Mouse (Mus musculus) midbrain, embryonic 15.5 days (tissue): ENCODE measurements around the gene Pitpnm1. TPM values are rescaled to one million over a fixed set of nuclear protein-coding genes. Genes with fewer than 3 reads are reported as not detected.

ENCODE experiments used
- ATAC-seq: fragments of 200-750 bp; cut with Nextera tagmentation; replicated peaks from 2 replicates; pipeline ENCODE4 v1.8.0; 2017; ENCODE audit warnings: moderate TSS enrichment
- H3K27ac ChIP-seq: fragments of 300-500 bp; sonication (generic); 2 replicates; pipeline ENCODE4 v1.5.1; 2015; ENCODE audit warnings: mild to moderate bottlenecking, inconsistent platforms
- H3K27me3 ChIP-seq: fragments of 300-500 bp; sonication (generic); replicated peaks from 2 replicates; pipeline ENCODE4 v1.6.1; 2015; ENCODE audit warnings: inconsistent platforms
- H3K36me3 ChIP-seq: fragments of 300-500 bp; sonication (generic); replicated peaks from 2 replicates; pipeline ENCODE4 v1.6.1; 2015; ENCODE audit warnings: inconsistent platforms
- H3K4me1 ChIP-seq: fragments of 300-500 bp; sonication (generic); 2 replicates; pipeline ENCODE4 v1.6.1; 2015; ENCODE audit warnings: inconsistent platforms
- H3K4me2 ChIP-seq: fragments of 300-500 bp; sonication (generic); 2 replicates; pipeline ENCODE4 v1.6.1; 2015; ENCODE audit warnings: inconsistent platforms, mild to moderate bottlenecking, moderate library complexity
- H3K4me3 ChIP-seq: fragments of 300-500 bp; sonication (generic); 2 replicates; pipeline ENCODE4 v1.5.1; 2015; ENCODE audit warnings: mild to moderate bottlenecking, inconsistent platforms
- H3K9ac ChIP-seq: fragments of 300-500 bp; sonication (generic); 2 replicates; pipeline ENCODE4 v1.6.1; 2015; ENCODE audit warnings: mild to moderate bottlenecking, inconsistent platforms
- H3K9me3 ChIP-seq: fragments of 300-500 bp; sonication (generic); 2 replicates; pipeline ENCODE4 v1.6.1; 2016; ENCODE audit warnings: inconsistent platforms
- WGBS: fragments of 180-500 bp; shearing (Covaris S2); methylation state at CpG from one replicate; pipeline ENCODE4 v1.1.7; 2015; ENCODE audit warnings: mixed read lengths; 5-methylcytosine and 5-hydroxymethylcytosine counted together
- polyA plus RNA-seq: library from polyadenylated mRNA; unstranded; fragments of >200 nt; fragmentation: Nextera tagmentation; extraction: Ambion mirVana; gene quantifications from 2 replicates; pipeline ENCODE4 v1.2.1, GENCODE M21; 2015

Gene Pitpnm1
- polyA plus RNA-seq, 1 experiment from 2014 or later = 102 TPM

DNA sequence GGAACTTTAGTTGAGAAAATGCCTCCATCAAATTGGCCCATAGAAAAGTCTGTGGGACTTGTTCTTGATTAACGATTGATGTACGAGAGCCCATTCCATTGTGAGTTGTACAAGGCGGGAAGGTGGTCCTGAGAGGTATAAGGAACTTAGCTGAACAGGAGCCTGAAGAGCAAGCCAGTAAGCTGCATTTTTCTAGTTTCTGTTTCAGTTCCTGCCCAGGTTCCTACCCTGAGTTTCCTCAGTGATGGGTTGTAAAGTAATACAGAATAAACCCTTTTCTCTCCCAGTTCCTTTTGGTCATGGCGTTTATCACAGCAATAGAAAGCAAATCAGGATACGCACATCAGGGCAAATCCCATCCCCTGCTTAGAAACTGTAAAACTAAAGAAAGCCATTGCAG, 38.1 kb downstream of the Pitpnm1 start:
- no peak overlapping the region for H3K4me2 ChIP-seq
- H3K4me1 ChIP-seq = 0 out of 2 replicates have a peak, but pooled peaks cover 2% of the 10 kb centered on the region
- H3K9ac ChIP-seq = no peak overlapping the region
- peaks cover under 1% of the 10 kb centered on the region; the same call in 1 of the 2 replicates for H3K36me3 ChIP-seq
- no peak for ATAC-seq
- WGBS = 85% methylated on average over 5 of the region's 5 CpGs
- no peak overlapping the region for H3K4me3 ChIP-seq
- no peaks in the 10 kb centered on the region for H3K9me3 ChIP-seq
- no peaks in the 10 kb centered on the region for H3K27me3 ChIP-seq
- H3K27ac ChIP-seq = no peak overlapping the region

DNA sequence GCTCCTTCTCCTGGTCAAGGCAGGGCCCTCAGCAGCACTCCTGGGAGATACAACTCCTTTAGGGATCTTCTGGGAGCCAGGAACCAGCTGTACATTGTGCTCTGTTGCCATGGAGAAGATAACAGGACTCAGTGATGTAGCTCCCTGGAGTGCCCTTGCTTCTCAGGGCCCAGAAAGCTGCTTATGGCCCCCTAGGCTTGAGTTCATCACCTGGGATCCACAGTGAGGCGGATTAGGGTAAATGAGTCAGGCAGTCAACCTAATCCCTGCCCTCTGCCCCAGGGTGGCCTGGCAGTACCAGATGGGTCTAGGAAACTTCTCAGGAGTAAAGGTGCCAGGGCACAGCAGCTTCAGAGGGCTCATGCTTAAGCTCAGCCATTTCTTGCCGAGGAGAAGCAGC, 39.6 kb downstream of the Pitpnm1 start, which contains the start of gene Gpr152:
TSS of gene Gpr152 (plus strand) at position 342 of the 400 bp plus-strand sequence.
- H3K4me2 ChIP-seq = no peak within 1 kb of the TSS
- no peaks in the 10 kb centered on the region for H3K27me3 ChIP-seq
- WGBS = 45% methylated on average over 2 of the region's 2 CpGs
- ATAC-seq = no peak
- H3K27ac ChIP-seq = no peak within 1 kb of the TSS
- H3K9me3 ChIP-seq = no peaks in the 10 kb centered on the region
- no peaks in the 10 kb centered on the region for H3K36me3 ChIP-seq
- H3K4me3 ChIP-seq = no peak within 1 kb of the TSS
- 0 out of 2 replicates have a peak, but pooled peaks cover 2% of the 10 kb centered on the region for H3K4me1 ChIP-seq
- H3K9ac ChIP-seq = no peak within 1 kb of the TSS

DNA sequence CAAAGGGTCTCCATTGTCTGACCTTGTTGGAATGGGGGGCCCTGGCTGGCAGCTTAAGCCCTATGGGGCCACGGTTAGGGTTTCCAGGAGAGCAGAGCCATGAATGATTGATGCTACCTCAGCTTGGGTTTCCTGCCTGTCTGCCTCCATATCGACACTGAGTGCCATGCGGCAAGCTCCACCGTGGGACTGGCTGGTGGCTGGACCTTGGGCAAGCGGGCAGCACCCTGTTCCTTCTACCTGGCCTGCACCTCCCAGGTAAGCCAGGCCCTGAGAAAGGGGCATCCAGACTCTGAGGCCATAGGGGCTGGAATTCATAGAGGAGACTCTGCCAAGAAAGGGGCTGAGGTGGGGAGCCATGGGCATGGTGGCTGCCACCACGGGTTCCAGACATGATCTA, 40.3 kb downstream of the Pitpnm1 start:
- Histone ChIP-seq H3K9me3 (no peaks in the 10 kb centered on the region), H3K4me2 (no peak overlapping the region), H3K9ac (no peak overlapping the region), H3K27ac (no peak overlapping the region), H3K27me3 (no peaks in the 10 kb centered on the region), H3K4me3 (no peak overlapping the region), H3K4me1 (0 out of 2 replicates have a peak, but pooled peaks cover 2% of the 10 kb centered on the region), H3K36me3 (no peaks in the 10 kb centered on the region)
- WGBS = 74% methylated on average over 6 of the region's 6 CpGs
- ATAC-seq = no peak

DNA sequence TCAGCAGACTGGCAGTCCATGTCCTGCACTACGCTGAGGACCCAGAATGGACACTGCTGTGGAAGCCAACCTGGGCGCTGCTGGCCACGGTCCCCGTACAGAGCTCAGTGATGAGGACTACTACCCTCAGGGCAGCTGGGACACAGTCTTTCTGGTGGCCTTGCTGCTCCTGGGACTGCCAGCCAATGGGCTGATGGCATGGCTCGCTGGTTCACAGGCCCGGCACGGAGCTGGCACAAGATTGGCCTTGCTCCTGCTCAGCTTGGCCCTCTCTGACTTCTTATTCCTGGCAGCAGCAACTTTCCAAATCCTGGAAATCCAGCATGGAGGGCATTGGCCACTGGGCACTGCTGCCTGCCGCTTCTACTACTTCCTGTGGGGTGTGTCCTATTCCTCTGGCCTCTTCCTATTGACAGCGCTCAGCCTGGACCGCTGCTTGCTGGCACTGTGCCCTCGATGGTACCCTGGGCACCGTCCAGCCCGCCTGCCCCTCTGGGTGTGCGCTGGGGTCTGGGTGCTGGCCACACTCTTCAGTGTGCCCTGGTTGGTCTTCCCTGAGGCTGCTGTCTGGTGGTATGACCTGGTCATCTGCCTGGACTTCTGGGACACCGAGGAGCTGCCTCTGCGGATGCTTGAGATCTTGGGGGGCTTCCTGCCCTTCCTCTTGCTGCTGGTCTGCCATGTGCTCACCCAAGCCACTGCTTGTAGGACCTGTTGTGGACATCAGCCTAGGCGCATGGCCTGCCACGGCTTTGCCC, 42.8 kb downstream of the Pitpnm1 start:
- Histone ChIP-seq H3K27me3 (no peaks in the 10 kb centered on the region), H3K36me3 (no peaks in the 10 kb centered on the region), H3K4me2 (no peak overlapping the region), H3K4me3 (no peak overlapping the region), H3K4me1 (peaks cover 4% of the 10 kb centered on the region), H3K9me3 (no peaks in the 10 kb centered on the region), H3K27ac (no peak overlapping the region), H3K9ac (no peak overlapping the region)
- 92% methylated on average over 18 of the region's 18 CpGs for WGBS
- no peak for ATAC-seq

DNA sequence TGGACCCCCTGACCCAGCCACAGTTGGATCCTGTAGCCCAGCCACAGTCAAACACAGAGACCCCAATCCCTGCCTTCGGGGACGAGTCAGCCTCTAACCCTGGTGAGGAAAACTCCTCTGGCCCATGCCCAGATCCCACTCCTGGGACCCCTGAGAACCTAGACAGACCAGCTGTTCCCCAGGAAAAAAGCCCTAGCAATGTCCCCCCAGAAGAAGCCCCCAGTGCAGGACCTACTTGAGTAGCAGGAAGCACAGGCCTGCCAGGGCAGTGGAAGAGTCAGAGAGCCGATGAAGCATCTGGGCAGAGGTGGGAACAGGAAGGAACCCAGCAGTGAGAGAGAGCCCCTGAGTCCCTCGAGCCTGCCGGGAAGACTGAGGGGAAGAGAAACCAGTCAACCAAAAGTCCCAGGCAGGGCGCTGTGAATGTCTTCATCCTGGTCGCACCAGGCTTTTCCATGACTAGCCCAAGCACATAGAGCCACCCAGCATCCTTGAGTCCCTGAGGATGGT, 44.0 kb downstream of the Pitpnm1 start, which contains the start of gene Cabp4:
TSS of gene Cabp4 (minus strand) at position 275 of the 510 bp plus-strand sequence.
- Histone ChIP-seq H3K36me3 (no peaks in the 10 kb centered on the region), H3K4me1 (peaks cover 11% of the 10 kb centered on the region), H3K4me2 (no peak within 1 kb of the TSS), H3K9ac (no peak within 1 kb of the TSS), H3K9me3 (no peaks in the 10 kb centered on the region), H3K4me3 (no peak within 1 kb of the TSS), H3K27ac (no peak within 1 kb of the TSS), H3K27me3 (no peaks in the 10 kb centered on the region)
- 83% methylated on average over 7 of the region's 7 CpGs for WGBS
- ATAC-seq = no peak

DNA sequence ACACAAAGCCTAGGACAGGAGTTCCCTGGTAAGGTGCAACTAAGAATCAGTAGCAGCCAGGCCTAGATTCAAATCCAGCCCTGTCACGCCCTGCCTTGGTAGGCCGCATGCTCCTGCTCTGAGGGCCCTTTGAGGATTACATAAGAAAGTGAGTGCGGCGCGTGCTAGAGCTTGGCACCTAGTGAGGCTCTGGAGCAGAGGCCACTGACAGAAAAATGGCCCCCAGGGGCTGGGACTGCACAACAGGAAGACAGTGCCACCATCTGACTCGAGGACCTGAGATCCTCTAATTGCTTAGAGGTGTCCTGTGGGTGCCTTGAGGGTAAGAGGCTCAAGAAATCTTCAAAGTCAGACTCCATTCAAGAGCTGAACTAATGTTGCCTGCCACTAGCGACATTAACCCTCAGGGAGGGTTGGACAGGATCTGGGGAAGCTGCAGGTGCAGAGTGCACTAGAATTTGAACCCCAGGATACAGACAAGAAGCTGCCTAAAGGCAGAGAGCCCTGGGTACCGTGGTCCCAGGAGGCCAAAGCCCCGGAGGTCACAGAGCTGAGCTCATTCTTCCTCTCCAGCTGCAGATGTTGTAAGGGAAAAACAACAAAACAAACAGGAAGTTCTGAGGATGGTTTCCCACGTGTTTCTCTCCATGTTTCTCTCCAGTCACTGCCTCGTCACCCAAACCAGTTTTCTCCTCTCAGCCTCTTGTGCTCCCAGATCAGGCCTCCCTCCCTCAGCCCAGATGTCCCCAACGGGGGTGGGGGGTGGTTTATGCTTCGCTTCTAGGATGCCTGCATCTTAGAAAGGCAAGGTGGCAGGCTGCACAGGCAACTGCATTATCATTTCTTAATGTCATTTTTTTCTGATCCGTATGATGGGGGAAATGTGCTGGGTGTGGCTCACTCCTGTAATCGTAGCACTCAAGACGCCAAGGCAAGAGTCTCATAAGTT, 45.0 kb downstream of the Pitpnm1 start:
- Histone ChIP-seq H3K4me3 (no peak overlapping the region), H3K36me3 (no peaks in the 10 kb centered on the region), H3K4me1 (peaks cover 19% of the 10 kb centered on the region), H3K27ac (no peak overlapping the region), H3K4me2 (no peak overlapping the region), H3K27me3 (no peaks in the 10 kb centered on the region), H3K9me3 (no peaks in the 10 kb centered on the region), H3K9ac (no peak overlapping the region)
- ATAC-seq = no peak
- 83% methylated on average over 16 of the region's 16 CpGs for WGBS

DNA sequence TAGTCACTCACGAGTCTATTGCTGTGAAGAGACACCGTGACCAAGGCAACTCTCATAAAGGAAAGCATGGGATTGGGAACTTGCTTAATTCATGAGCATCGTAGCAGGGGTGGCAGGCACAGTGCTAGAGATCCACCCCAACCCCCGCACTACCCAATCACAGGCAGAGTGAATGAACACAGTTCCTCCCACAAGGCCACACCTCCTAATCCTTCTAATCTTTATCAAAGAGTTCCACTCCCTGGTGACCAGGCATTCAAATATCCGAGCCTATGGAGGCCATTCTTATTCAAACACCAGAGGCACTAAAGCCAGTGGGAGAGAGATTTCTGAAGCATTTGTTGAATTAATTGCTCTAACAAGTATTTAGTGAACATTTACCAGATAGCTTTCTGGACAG, 46.1 kb downstream of the Pitpnm1 start:
- H3K4me2 ChIP-seq = no peak overlapping the region
- 0 out of 2 replicates have a peak, but pooled peaks cover 2% of the 10 kb centered on the region for H3K36me3 ChIP-seq
- WGBS = 75% methylated on average over 5 of the region's 5 CpGs
- no peak overlapping the region for H3K27ac ChIP-seq
- no peak for ATAC-seq
- no peak overlapping the region for H3K4me3 ChIP-seq
- H3K27me3 ChIP-seq = no peaks in the 10 kb centered on the region
- no peaks in the 10 kb centered on the region for H3K9me3 ChIP-seq
- peaks cover 22% of the 10 kb centered on the region for H3K4me1 ChIP-seq
- H3K9ac ChIP-seq = no peak overlapping the region

DNA sequence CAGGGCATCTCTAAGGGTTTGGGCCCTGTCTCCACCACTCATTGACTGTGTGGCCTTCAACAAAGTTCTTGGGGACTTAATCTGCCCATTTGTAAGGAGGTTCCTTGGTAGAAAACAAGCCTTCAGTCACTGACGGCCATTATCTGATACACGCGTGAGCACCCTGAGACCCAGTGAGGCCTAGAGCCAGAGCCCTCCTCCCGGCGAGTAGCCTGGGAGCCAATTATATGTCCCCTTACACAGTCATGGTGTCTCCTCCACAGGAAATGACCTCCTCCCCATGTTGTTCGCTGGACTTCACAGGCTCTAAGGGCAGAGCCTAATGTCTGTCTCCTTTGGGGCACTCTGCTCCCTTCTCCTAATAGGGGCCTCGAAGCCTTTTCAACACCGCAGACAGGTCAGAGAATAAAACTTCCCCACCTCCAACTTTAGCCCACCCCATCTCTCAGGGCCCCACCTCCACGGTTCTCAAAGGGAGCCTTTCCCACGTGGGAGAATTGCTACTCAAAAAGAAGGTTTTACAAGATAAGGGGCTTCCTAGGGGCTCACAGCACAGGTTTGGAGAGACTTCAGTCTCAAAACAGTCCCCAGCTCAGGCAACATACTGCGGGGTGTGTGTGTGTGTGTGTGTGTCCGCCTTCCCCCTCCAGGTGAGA, 46.7 kb downstream of the Pitpnm1 start:
- Histone ChIP-seq H3K27me3 (no peaks in the 10 kb centered on the region), H3K9me3 (no peaks in the 10 kb centered on the region), H3K9ac (no peak overlapping the region), H3K27ac (no peak overlapping the region), H3K4me2 (no peak overlapping the region), H3K36me3 (0 out of 2 replicates have a peak, but pooled peaks cover 7% of the 10 kb centered on the region), H3K4me3 (no peak overlapping the region), H3K4me1 (peaks cover 22% of the 10 kb centered on the region)
- no peak for ATAC-seq
- 56% methylated on average over 12 of the region's 12 CpGs for WGBS

DNA sequence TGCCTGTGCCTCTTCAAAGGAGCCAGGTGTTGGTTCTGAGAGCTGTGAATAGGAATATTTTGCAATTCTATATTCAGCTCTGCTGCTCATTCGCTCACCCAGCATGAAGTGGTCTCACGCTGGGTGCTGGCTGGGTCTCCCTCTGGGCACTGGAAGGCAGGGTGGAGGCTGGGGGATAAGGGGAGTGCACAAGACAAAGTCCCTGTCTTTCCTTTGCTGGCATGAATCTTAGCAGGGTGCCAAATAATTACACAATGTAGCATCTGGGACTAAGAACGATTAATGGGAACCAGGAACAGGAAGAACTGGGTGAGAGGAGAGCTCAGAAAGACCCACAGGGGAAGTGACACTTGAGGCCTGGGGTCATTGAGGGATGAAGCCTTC, 47.2 kb downstream of the Pitpnm1 start:
- 42% methylated on average over 3 of the region's 3 CpGs for WGBS
- Histone ChIP-seq H3K4me1 (peaks cover 22% of the 10 kb centered on the region), H3K9me3 (no peaks in the 10 kb centered on the region), H3K36me3 (0 out of 2 replicates have a peak, but pooled peaks cover 7% of the 10 kb centered on the region), H3K4me2 (no peak overlapping the region), H3K27ac (no peak overlapping the region), H3K4me3 (no peak overlapping the region), H3K27me3 (no peaks in the 10 kb centered on the region), H3K9ac (no peak overlapping the region)
- no peak for ATAC-seq

DNA sequence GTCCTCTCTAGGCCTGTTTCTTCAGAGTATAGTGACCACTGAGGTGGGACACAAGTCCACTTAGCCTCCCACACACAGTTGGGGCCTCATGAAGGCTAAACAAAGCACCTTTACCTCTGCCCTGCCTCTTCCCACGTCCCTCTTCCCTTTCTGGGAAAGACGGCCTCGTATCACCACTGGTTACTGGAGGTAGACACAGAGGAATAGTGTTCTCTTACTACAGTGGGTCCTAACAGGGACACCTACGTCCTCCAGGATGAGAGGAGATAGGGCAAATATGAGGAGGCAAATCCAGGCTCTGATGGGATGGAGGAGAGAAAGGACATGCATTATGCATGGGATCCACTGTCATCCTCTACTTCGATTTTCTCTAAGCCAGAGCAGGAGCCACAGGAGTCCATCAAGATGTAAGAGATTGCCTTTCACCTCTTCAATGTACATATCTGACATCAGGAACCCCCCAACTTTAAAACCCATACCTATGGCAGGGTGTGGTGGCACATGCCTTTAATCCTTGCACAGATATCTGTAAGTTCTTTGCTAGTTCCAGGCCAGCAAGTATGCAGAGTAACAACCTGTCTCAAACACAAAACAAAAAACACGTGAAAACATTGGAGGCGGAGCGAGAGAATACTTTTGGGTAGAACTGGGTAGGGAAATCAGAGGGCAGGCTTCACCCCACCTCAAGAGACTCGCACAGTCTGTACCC, 48.1 kb downstream of the Pitpnm1 start:
- Histone ChIP-seq H3K4me2 (peak overlapping the region; percentile 77), H3K9me3 (no peaks in the 10 kb centered on the region), H3K36me3 (0 out of 2 replicates have a peak, but pooled peaks cover 7% of the 10 kb centered on the region), H3K27me3 (no peaks in the 10 kb centered on the region), H3K27ac (peak overlapping the region; percentile 75), H3K4me3 (peak overlapping the region; percentile 93), H3K9ac (peak overlapping the region; percentile 91), H3K4me1 (peaks cover 22% of the 10 kb centered on the region)
- peak; percentile 26; the same call in 1 of the 2 replicates for ATAC-seq
- WGBS = 30% methylated on average over 9 of the region's 9 CpGs

DNA sequence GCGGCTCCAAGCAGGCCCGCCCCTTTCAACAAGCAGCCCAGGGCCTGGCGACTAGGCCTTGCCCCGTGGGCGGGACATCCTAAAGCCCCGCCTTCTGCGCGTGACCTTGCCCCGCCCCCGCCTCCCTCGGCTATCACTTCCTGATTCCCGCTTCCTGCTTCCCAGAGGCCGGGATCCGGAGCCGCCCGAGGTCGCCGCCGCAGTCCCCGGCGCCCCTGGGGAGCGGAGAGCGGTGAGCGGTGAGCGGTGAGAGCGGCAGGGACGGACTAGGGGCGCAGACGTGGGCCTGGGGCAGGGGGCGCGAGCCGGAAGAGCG, 48.7 kb downstream of the Pitpnm1 start, which contains the start of gene Coro1b:
TSS of gene Coro1b (plus strand) at position 129 of the 316 bp plus-strand sequence.
- Histone ChIP-seq H3K27me3 (no peaks in the 10 kb centered on the region), H3K4me2 (peak within 1 kb of the TSS; percentile 77), H3K9ac (peak within 1 kb of the TSS; percentile 91), H3K36me3 (0 out of 2 replicates have a peak, but pooled peaks cover 7% of the 10 kb centered on the region), H3K4me1 (peaks cover 22% of the 10 kb centered on the region), H3K4me3 (peak within 1 kb of the TSS; percentile 93), H3K27ac (peak within 1 kb of the TSS; percentile 75), H3K9me3 (no peaks in the 10 kb centered on the region)
- under 1% methylated on average over 32 of the region's 33 CpGs for WGBS
- peak; percentile 93 for ATAC-seq
